Mouse (Mus musculus) forebrain, postnatal 0 days (tissue): ENCODE measurements around the gene Gm15517. TPM values are rescaled to one million over a fixed set of nuclear protein-coding genes. Genes with fewer than 3 reads are reported as not detected.

Experiments used
- ATAC-seq: fragments of 200-750 bp; cut with Nextera tagmentation; 2 replicates; pipeline ENCODE4 v1.8.0; 2017; ENCODE audit warnings: mild to moderate bottlenecking, moderate library complexity
- DNase-seq: peaks from one replicate; pipeline ENCODE4 v3.0.0-alpha.2; 2015
- H3K27ac ChIP-seq: fragments of 300-500 bp; sonication (generic); 2 replicates; pipeline ENCODE4 v1.5.1; 2014; ENCODE audit warnings: low read depth, mild to moderate bottlenecking, antibody characterized with exemption, low read length, moderate library complexity, mixed read lengths
- H3K27me3 ChIP-seq: fragments of 300-500 bp; sonication (generic); 2 replicates; pipeline ENCODE4 v1.6.1; 2014; ENCODE audit warnings: mild to moderate bottlenecking, low read length, mixed read lengths; ENCODE audit not compliant: insufficient read depth
- H3K36me3 ChIP-seq: fragments of 300-500 bp; sonication (generic); 2 replicates; pipeline ENCODE4 v1.6.1; 2014; ENCODE audit warnings: mild to moderate bottlenecking, moderate library complexity; ENCODE audit not compliant: insufficient read depth
- H3K4me1 ChIP-seq: fragments of 300-500 bp; sonication (generic); 2 replicates; pipeline ENCODE4 v1.6.1; 2014; ENCODE audit warnings: antibody characterized with exemption; ENCODE audit not compliant: insufficient read depth
- H3K4me2 ChIP-seq: fragments of 300-500 bp; sonication (generic); 2 replicates; pipeline ENCODE4 v1.6.1; 2014; ENCODE audit warnings: low read depth, mild to moderate bottlenecking, moderate library complexity
- H3K4me3 ChIP-seq: fragments of 300-500 bp; sonication (generic); 2 replicates; pipeline ENCODE4 v1.5.1; 2014; ENCODE audit warnings: low read depth, low read length, mixed read lengths
- H3K9ac ChIP-seq: fragments of 300-500 bp; sonication (generic); 2 replicates; pipeline ENCODE4 v1.6.1; 2014; ENCODE audit warnings: mild to moderate bottlenecking
- H3K9me3 ChIP-seq: fragments of 300-500 bp; sonication (generic); 2 replicates; pipeline ENCODE4 v1.6.1; 2016; ENCODE audit warnings: low read length
- CTCF ChIP-seq: sonication (generic); IDR thresholded peaks from 2 replicates; pipeline ENCODE4 v1.5.1; 2016; ENCODE audit warnings: antibody characterized with exemption, control low read depth, low read depth
- WGBS: fragments of 180-500 bp; shearing (Covaris S2); extraction: QIAGEN DNeasy Blood & Tissue Kit; methylation state at CpG from one replicate; pipeline ENCODE4 v1.1.7; 2014; 5-methylcytosine and 5-hydroxymethylcytosine counted together
- polyA plus RNA-seq: library from polyadenylated mRNA; unstranded; fragments of >200 nt; fragmentation: Nextera tagmentation; extraction: Ambion mirVana; gene quantifications from 2 replicates; pipeline ENCODE4 v1.2.1, GENCODE M21; 2015
- total RNA-seq: library from RNA; depleted of rRNA; stranded (reverse); fragments of >200 nt; gene quantifications from 2 replicates; pipeline ENCODE4 v1.2.3, GENCODE M21; 2014

The Gm15517 gene
- total and polyA plus RNA-seq, 2 experiments from 2014 or later: not detected

GRCm38 (mm10) chr7:44271309-44271708 is 10.1 kb downstream of the Gm15517 start:
- ATAC-seq (peak; percentile 73; the same call in 1 of the 2 replicates), DNase-seq (peak; percentile 70)
- Histone ChIP-seq H3K4me1 (no peaks in the 10 kb centered on the region), H3K4me3 (no peak overlapping the region), H3K9ac (no peak overlapping the region), H3K4me2 (no peak overlapping the region), H3K27ac (no peak overlapping the region), H3K36me3 (no peaks in the 10 kb centered on the region), H3K27me3 (no peaks in the 10 kb centered on the region; the same call in 1 of the 2 replicates), H3K9me3 (no peaks in the 10 kb centered on the region)
- TF ChIP-seq CTCF: no peak
- WGBS: 69% methylated on average over 2 of the region's 2 CpGs

DNA sequence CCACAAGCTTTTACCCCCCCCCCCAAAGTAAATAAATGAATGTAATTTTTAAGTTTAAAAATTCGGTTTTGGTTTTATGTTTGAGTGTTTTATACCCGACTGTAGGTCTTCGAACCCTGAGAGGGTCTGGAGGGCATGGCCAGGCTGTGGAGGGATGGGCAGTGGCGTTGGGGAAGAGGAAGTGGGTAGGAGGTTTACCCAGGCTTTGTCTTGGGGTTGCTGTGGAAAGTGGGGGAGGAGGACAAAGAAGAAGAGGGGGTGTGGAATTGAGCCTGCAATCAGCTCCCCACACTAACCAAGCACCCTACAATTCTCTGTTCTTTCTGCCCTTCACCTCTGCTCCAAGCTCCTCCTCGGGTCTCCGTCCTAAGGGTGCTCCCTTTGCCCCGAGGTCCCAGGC is 11.3 kb downstream of the Gm15517 start:
- Histone ChIP-seq H3K36me3 (no peaks in the 10 kb centered on the region), H3K9ac (no peak overlapping the region), H3K9me3 (no peaks in the 10 kb centered on the region), H3K4me3 (no peak overlapping the region), H3K27ac (no peak overlapping the region), H3K4me1 (no peaks in the 10 kb centered on the region), H3K27me3 (no peaks in the 10 kb centered on the region; the same call in 1 of the 2 replicates), H3K4me2 (no peak overlapping the region)
- ATAC-seq (no peak), DNase-seq (no peak)
- no peak for TF ChIP-seq CTCF
- 81% methylated on average over 7 of the region's 7 CpGs for WGBS

DNA sequence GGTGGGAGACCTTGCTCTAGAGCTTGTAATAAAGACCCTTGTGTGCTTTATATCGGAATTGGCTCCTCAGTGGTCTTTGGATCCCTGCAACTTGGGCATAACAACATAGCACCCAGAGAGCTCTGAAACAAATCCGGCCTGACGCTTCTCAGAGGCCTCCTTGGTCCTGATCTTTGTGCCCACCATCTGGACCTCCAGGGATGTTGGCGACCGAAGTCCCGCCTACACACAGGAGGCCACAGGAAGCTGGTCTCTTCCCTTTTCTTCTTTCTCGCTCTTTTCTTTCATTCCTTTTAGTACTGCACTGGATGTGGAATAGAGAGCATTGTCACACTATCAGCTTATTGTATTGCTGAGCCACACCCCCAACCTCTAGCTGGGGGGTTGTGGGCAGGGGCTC is 12.2 kb downstream of the Gm15517 start:
- Histone ChIP-seq H3K4me2 (no peak overlapping the region), H3K4me3 (no peak overlapping the region), H3K27ac (no peak overlapping the region), H3K9ac (no peak overlapping the region; the same call in 1 of the 2 replicates), H3K4me1 (no peaks in the 10 kb centered on the region), H3K9me3 (no peaks in the 10 kb centered on the region), H3K36me3 (no peaks in the 10 kb centered on the region), H3K27me3 (no peaks in the 10 kb centered on the region; the same call in 1 of the 2 replicates)
- no peak for DNase-seq
- no peak for TF ChIP-seq CTCF
- ATAC-seq: no peak
- WGBS: 64% methylated on average over 7 of the region's 7 CpGs

GRCm38 (mm10) chr7:44274096-44274495 is 12.8 kb downstream of the Gm15517 start:
- Histone ChIP-seq H3K9me3 (no peaks in the 10 kb centered on the region), H3K36me3 (no peaks in the 10 kb centered on the region), H3K27ac (no peak overlapping the region), H3K9ac (no peak overlapping the region), H3K4me2 (no peak overlapping the region), H3K27me3 (no peaks in the 10 kb centered on the region; the same call in 1 of the 2 replicates), H3K4me3 (no peak overlapping the region), H3K4me1 (no peaks in the 10 kb centered on the region)
- WGBS: 47% methylated on average over 11 of the region's 11 CpGs
- no peak for DNase-seq
- ATAC-seq: no peak
- TF ChIP-seq CTCF: no peak

GRCm38 (mm10) chr7:44275546-44275945 is 14.3 kb downstream of the Gm15517 start:
- no peak for DNase-seq
- no peaks in the 10 kb centered on the region for H3K9me3 ChIP-seq
- H3K4me2 ChIP-seq: no peak overlapping the region
- no peak overlapping the region for H3K4me3 ChIP-seq
- no peak overlapping the region for H3K9ac ChIP-seq
- no peaks in the 10 kb centered on the region for H3K27me3 ChIP-seq
- WGBS: 82% methylated on average over 3 of the region's 3 CpGs
- no peak overlapping the region for H3K27ac ChIP-seq
- H3K36me3 ChIP-seq: no peaks in the 10 kb centered on the region
- no peak for TF ChIP-seq CTCF
- H3K4me1 ChIP-seq: no peaks in the 10 kb centered on the region
- no peak for ATAC-seq

GRCm38 (mm10) chr7:44276461-44277249 is 15.4 kb downstream of the Gm15517 start:
- ATAC-seq: no peak
- Histone ChIP-seq H3K36me3 (no peaks in the 10 kb centered on the region), H3K9ac (no peak overlapping the region), H3K4me2 (no peak overlapping the region), H3K4me1 (no peaks in the 10 kb centered on the region), H3K27ac (no peak overlapping the region), H3K27me3 (no peaks in the 10 kb centered on the region), H3K4me3 (no peak overlapping the region), H3K9me3 (no peaks in the 10 kb centered on the region)
- TF ChIP-seq CTCF: no peak
- DNase-seq: no peak
- WGBS: 67% methylated on average over 8 of the region's 10 CpGs

- peak; percentile 72 for TF ChIP-seq CTCF
- Histone ChIP-seq H3K9ac (no peak overlapping the region), H3K4me2 (no peak overlapping the region), H3K27me3 (no peaks in the 10 kb centered on the region), H3K4me3 (no peak overlapping the region), H3K9me3 (no peaks in the 10 kb centered on the region), H3K27ac (no peak overlapping the region), H3K4me1 (no peaks in the 10 kb centered on the region), H3K36me3 (no peaks in the 10 kb centered on the region)
- peak; percentile 67 for DNase-seq
- peak; percentile 42; the same call in 1 of the 2 replicates for ATAC-seq
- 41% methylated on average over 2 of the region's 2 CpGs for WGBS
Observed at GRCm38 (mm10) chr7:44277250-44277622, 16.0 kb downstream of the Gm15517 start.
